Mouse (Mus musculus) kidney, embryonic 15.5 days (tissue): ENCODE results near the gene Smim7. TPM values are rescaled to one million over a fixed set of nuclear protein-coding genes. Genes with fewer than 3 reads are reported as not detected.

Experiments
- ATAC-seq: fragments of 200-750 bp; cut with Nextera tagmentation; replicated peaks from 2 replicates; pipeline ENCODE4 v1.8.0; 2017; ENCODE audit warnings: moderate TSS enrichment; ENCODE audit not compliant: low FRiP score
- H3K27ac ChIP-seq: fragments of 300-500 bp; sonication (generic); 2 replicates; pipeline ENCODE4 v1.5.1; 2015; ENCODE audit warnings: mild to moderate bottlenecking, inconsistent platforms
- H3K27me3 ChIP-seq: fragments of 300-500 bp; sonication (generic); 2 replicates; pipeline ENCODE4 v1.6.1; 2015; ENCODE audit warnings: inconsistent platforms
- H3K36me3 ChIP-seq: fragments of 300-500 bp; sonication (generic); 2 replicates; pipeline ENCODE4 v1.6.1; 2015; ENCODE audit warnings: inconsistent platforms
- H3K4me1 ChIP-seq: fragments of 300-500 bp; sonication (generic); 2 replicates; pipeline ENCODE4 v1.6.1; 2015; ENCODE audit warnings: inconsistent platforms
- H3K4me2 ChIP-seq: fragments of 300-500 bp; sonication (generic); 2 replicates; pipeline ENCODE4 v1.6.1; 2015; ENCODE audit warnings: moderate library complexity, mild to moderate bottlenecking, inconsistent platforms
- H3K4me3 ChIP-seq: fragments of 300-500 bp; sonication (generic); replicated peaks from 2 replicates; pipeline ENCODE4 v1.5.1; 2015; ENCODE audit warnings: mild to moderate bottlenecking, inconsistent platforms
- H3K9ac ChIP-seq: fragments of 300-500 bp; sonication (generic); 2 replicates; pipeline ENCODE4 v1.6.1; 2015; ENCODE audit warnings: mild to moderate bottlenecking, inconsistent platforms
- H3K9me3 ChIP-seq: fragments of 300-500 bp; sonication (generic); replicated peaks from 2 replicates; pipeline ENCODE4 v1.6.1; 2016; ENCODE audit warnings: inconsistent platforms
- WGBS: fragments of 180-500 bp; shearing (Covaris S2); methylation state at CpG from one replicate; pipeline ENCODE4 v1.1.7; 2015; ENCODE audit warnings: mixed read lengths; 5-methylcytosine and 5-hydroxymethylcytosine counted together
- microRNA-seq: library from miRNA; unstranded; fragments of <30 nt; microRNA quantifications from one replicate; pipeline ENCODE4, GENCODE M21; 2016
- polyA plus RNA-seq: library from polyadenylated mRNA; unstranded; fragments of >200 nt; fragmentation: Nextera tagmentation; extraction: Ambion mirVana; gene quantifications from 2 replicates; pipeline ENCODE4 v1.2.1, GENCODE M21; 2015

The Smim7 gene
- polyA plus RNA-seq, 1 experiment from 2014 or later, result 114 TPM

DNA sequence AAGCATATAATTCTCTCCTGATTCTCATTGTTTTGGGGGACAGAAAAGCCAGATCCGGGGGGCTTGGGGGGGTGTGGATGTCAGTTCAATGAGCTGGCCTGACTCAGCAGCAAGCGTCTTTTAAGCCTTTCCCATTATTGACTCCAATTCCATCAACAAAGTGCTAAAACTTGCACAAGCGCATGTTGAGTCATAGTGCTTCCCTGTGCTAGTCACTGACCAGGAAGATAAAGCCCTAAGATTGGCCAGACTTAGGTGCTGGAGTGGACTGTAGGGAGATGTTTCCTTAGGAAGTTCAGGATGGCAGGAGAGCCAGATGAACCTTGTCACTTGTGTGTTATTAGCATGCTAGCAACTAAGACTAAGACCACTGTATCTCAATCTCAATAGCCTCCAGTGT is 36.0 kb downstream of the Smim7 start:
- Histone ChIP-seq H3K27ac (no peak overlapping the region), H3K27me3 (no peaks in the 10 kb centered on the region), H3K4me1 (no peaks in the 10 kb centered on the region), H3K9ac (no peak overlapping the region), H3K4me3 (no peak overlapping the region), H3K36me3 (no peaks in the 10 kb centered on the region), H3K9me3 (no peaks in the 10 kb centered on the region), H3K4me2 (no peak overlapping the region)
- WGBS, result 95% methylated on average over 3 of the region's 3 CpGs
- no peak for ATAC-seq

DNA sequence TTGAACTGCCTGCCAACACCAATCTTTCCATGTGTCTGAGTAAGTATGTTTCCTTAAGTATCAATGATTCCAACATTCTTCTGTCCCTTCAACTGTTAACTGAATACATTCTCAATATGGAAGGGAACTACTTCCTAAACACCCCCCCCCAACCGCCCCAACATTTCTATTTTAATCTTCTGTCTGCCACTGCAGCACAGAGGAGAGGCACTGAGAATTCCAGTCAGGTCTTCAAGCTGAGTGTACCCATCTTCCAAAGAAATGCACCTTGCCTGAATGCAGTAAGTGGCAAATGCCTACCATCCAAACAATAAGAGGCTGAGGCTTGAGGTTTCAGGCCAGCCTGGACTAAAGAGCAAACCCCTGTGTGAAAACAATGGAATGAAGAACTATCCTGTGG is 38.8 kb downstream of the Smim7 start:
- H3K4me1 ChIP-seq, result no peaks in the 10 kb centered on the region
- 92% methylated on average over 1 of the region's 1 CpGs for WGBS

GRCm38 (mm10) chr8:72521888-72522287 is 49.0 kb downstream of the Smim7 start:
- Histone ChIP-seq H3K36me3 (peaks cover 12% of the 10 kb centered on the region), H3K4me3 (no peak overlapping the region), H3K9ac (no peak overlapping the region), H3K4me1 (no peaks in the 10 kb centered on the region), H3K27ac (no peak overlapping the region), H3K9me3 (no peaks in the 10 kb centered on the region), H3K27me3 (no peaks in the 10 kb centered on the region), H3K4me2 (no peak overlapping the region)
- no peak for ATAC-seq

More for the DNA sequence above, 38.8 kb downstream of the Smim7 start:
- no peak overlapping the region for H3K27ac ChIP-seq
- H3K27me3 ChIP-seq, result no peaks in the 10 kb centered on the region
- H3K36me3 ChIP-seq, result 0 out of 2 replicates have a peak, but pooled peaks cover under 1% of the 10 kb centered on the region
- no peak overlapping the region for H3K9ac ChIP-seq
- no peak for ATAC-seq
- no peak overlapping the region for H3K4me3 ChIP-seq
- H3K4me2 ChIP-seq, result no peak overlapping the region
- H3K9me3 ChIP-seq, result no peaks in the 10 kb centered on the region

- Histone ChIP-seq H3K9me3 (no peaks in the 10 kb centered on the region), H3K4me3 (no peak overlapping the region), H3K4me2 (no peak overlapping the region), H3K27ac (no peak overlapping the region), H3K36me3 (no peaks in the 10 kb centered on the region), H3K4me1 (no peaks in the 10 kb centered on the region), H3K9ac (no peak overlapping the region), H3K27me3 (no peaks in the 10 kb centered on the region)
- 65% methylated on average over 7 of the region's 7 CpGs for WGBS
- ATAC-seq, result no peak
These were observed 53.4 kb downstream of the Smim7 start for GRCm38 (mm10) chr8:72517421-72517988.

Small RNA genes within 50 kb of the gene (microRNA-seq; reads per million reads assigned to microRNA genes)
- not detected for gene Gm28019

Other genes with a start within 250 kb of the Smim7 start
- gene Eps15l1, start 149.6 kb downstream of the Smim7 start, polyA plus RNA-seq, result 58.4 and 64.1 TPM in 2 replicates
- gene Calr3, start 127.2 kb downstream of the Smim7 start, polyA plus RNA-seq, result 1.5 and 1.9 TPM in 2 replicates
- gene 1700030K09Rik, start 127.2 kb downstream of the Smim7 start, polyA plus RNA-seq, result 17.0 and 17.3 TPM in 2 replicates
- 71.5 and 77.2 TPM in 2 replicates for gene Cherp, start 95.9 kb downstream of the Smim7 start, polyA plus RNA-seq
- 18.9 and 21.5 TPM in 2 replicates for gene Slc35e1, start 78.5 kb downstream of the Smim7 start, polyA plus RNA-seq
- gene Med26, start 22.8 kb downstream of the Smim7 start, polyA plus RNA-seq, result 16.2 and 18.4 TPM in 2 replicates
- 22.0 and 23.1 TPM in 2 replicates for gene Tmem38a, start 967 bp upstream of the Smim7 start, polyA plus RNA-seq
- 0.01 and 0.04 TPM in 2 replicates for gene Nwd1, start 75.6 kb upstream of the Smim7 start, polyA plus RNA-seq
- 158 and 160 TPM in 2 replicates for gene Sin3b, start 152.2 kb upstream of the Smim7 start, polyA plus RNA-seq
- gene F2rl3, start 190.8 kb upstream of the Smim7 start, polyA plus RNA-seq, result 3.5 and 3.6 TPM in 2 replicates